Mouse (Mus musculus): ENCODE measurements around the gene Fus.
"Not testable (repeated sequence)": the region's sequence is repeated elsewhere in the genome, so short reads cannot be mapped to it uniquely, and the experiment has no call there.

The Fus gene

DNA sequence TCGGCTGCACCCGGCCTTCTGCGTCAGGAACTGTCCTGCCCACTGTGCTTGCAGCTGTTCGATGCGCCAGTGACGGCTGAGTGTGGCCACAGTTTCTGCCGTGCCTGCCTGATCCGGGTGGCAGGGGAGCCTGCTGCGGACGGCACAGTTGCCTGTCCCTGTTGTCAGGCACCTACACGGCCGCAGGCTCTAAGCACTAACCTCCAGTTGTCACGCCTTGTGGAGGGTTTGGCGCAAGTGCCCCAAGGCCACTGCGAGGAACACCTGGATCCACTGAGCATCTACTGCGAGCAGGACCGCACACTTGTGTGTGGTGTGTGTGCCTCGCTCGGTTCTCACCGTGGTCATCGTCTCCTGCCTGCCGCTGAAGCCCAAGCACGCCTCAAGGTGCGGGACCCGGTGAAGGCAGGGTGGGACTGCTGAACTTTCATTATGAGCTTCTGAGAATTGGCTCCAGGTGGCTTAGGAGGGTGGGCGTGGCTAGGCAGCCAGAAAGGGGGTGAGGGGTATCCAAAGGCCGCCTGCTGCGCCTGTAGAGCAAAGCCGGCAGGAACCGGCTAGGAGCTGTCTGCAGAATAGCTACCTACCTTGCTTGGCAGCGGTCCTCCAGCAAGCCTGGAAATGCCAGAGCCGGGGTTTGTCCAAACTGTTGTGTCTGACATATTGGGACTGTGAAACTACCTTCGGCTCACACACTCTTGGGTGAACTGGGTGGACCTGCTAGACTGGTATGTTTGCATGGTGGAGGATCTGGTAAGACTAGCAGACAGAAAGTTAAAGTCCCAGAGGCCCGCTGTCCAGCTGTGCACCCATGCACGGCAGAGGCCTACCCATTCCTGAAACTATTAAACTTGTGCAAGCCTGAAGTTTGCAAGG is 37.5 kb downstream of the Fus start:
- no peak for DNase-seq (ENCODE audit: low read depth, low spot score)

DNA sequence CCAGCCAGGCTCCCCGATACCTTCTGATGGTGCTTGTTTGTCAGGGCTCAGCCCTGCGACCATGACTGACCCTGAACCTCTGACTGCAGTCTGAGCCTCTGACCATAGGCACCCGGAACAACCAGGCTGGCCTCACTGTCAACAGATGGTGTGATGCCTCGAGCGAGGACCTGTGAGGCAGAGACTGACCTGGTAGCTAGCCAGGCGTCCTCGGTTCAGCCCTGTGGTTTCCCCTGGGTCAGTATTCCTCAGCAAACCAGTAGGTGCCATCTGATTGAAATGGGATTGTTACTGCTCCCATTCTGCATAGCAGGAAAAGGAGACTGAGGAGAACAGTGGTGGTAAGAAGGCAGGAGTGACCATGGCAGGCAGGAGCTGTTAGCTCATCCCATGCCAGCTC is 38.9 kb downstream of the Fus start:
- DNase-seq (ENCODE audit: low read depth, low spot score), result no peak

DNA sequence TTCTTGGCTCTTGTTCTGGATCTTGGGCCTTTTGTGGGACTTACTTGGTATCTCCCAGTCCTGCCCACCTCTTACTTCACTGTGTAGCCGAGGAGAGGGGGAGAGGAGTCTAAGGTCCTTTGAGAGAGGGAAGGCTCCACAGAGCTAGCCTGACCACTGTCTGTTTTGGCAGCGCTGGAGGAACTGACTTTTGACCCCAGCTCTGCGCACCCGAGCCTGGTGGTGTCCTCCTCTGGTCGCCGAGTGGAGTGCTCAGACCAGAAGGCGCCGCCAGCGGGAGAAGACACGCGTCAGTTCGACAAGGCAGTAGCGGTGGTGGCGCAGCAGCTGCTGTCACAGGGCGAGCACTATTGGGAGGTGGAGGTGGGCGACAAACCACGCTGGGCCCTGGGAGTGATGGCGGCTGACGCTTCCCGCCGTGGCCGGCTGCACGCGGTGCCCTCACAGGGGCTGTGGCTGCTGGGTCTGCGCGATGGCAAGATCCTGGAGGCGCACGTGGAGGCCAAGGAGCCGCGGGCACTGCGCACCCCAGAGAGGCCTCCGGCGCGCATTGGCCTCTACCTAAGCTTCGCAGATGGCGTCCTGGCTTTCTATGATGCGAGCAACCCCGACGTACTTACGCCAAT is 42.6 kb downstream of the Fus start:
- no peak for DNase-seq (ENCODE audit: low read depth, low spot score)

DNA sequence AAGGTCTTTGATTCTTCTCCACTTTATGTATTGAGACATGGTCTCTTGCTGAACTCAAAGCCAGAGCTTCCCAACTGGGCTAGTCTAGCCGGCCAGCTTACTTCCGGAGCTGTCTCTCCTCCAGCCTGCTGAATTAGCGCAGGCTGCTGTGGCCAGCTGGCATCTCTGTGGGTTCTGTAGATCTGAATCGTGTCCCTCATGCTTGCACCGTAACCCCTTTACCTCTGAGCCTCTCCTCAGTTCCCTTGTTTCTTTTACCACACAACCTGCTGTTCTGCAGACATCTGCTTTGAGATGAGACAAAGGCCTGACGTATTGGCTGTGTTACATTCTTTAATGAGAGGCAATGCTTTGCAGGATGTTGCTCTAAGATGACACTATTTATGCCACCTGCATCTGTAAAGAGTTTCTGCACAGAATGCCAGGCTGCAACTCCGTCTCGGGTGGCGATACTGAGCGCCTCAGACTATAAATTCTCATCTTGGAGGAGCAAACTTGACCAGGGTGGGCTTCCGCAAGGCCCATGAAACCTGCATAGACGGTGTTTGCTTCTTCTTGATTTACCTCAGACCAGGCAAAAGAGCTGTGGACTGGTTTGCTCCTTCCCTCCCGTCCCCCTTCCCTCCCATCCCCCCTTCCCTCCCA is 45.0 kb downstream of the Fus start:
- DNase-seq (ENCODE audit: low read depth, low spot score), result peak; percentile 43

DNA sequence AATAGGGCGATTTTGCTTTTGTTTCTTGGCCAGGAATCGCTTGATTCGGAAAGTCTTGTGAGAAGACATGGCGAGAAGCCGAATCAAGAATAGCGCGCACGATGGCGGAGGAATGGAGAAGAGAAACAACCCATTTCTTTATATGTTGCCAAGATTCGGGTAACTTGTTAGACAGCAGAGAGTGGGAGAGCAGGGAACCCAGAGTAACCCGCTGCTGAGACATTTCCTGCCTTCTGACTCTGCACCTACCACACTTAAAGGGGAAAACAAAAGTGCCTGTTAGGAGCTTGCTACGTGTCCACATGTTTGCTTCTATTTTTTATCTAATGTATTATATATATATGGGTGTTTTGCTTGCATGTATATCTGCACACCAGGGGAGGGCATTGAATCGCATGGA is 45.9 kb downstream of the Fus start:
- peak; percentile 65 for DNase-seq (ENCODE audit: low read depth, low spot score)

DNA sequence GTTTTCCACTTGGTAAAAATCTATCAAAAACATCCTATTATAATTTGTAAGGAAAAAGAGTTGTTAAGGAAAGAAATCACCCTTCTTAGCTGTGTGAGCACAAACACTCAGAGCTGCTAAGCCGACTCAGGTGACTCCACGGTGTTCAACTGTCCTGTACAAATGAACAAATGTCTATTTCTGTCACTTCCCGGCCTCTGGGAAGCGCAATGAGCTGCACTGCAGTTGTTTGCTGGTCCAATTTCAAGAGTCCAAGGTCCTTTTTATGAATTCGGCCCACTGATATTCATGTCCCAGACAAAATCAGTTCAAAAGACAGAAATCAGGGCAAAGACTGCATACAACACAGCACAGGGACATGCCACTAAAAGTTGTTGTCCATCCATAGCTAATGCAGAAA is 48.9 kb downstream of the Fus start:
- DNase-seq (ENCODE audit: low read depth, low spot score), result not testable (repeated sequence)

DNA sequence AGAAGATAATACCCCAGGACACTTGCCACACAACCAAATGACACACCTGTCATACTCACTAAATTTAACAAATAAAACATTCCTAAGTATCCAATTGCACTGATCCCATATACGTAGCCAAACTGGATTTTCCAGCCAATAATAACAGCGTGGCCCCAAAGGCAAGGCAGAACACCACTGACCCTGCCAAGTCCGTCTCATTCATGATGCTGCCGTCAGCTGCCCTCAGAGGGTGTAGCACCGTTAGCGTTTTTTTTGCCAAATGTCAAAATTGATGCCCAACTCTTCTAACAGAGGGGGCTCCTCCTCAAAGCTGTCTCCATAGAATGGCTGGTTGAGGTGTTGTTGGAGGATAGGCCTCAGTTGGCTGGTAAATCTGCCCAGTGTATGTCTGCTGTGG is 49.4 kb downstream of the Fus start:
- no peak for DNase-seq (ENCODE audit: low read depth, low spot score)

DNA sequence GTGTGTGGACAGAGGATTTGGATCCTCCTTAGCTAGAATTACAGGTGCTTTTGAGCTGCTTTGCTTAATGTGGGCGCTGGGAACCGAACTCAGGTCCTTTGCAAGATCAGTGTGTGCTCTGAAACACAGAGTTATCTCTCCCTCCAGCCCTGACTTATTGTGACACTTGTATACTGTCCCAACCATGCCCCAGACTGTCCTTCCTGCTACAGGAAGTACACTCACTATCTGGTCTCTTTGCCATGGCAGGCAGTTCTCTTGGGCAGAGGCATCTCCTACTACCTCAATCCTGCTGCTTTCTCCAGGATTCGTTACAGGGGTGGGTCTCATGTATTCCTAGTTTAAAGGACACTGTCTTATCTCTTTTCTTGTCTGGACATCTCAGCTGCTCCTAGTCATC is 51.0 kb downstream of the Fus start:
- DNase-seq (ENCODE audit: low read depth, low spot score), result no peak

DNA sequence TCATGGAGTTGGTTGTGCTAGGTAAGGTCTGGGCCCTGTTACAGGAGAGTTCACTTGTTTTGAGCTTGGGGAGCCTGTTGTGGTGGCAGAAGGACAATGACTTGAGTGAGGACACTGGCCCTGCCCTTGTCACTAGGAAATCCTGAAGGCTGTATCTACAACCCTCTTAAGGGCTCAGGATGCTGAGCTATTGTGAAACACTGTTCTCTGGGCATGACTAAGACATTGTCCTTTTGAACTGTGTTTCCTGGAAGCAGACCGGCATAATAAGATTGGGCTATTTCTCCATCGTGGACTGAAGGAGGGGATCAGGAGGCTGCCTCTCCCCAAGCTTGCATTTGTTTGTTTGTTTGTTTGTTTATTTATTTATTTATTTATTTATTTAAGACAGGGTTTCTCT is 51.9 kb downstream of the Fus start:
- no peak for DNase-seq (ENCODE audit: low read depth, low spot score)

DNA sequence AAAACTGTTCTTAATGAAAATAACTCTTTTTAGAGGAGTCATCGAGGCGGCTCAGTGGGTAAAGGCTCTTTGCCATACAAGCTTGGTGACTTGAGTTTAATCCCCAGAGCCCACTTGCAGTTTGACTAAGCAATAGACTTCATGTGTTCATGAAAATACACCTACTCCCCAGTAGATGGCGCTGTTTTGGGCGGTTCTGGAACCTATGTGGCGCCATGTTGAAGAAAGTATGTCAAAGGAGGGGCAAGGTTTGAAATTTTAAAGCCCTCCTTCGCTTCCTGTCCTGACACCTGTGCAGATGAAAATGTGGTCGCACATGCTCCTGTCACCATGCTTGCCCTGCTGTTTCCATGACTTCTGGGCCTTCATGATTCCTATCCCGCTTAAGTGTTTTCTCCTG is 55.7 kb downstream of the Fus start:
- DNase-seq (ENCODE audit: low read depth, low spot score), result no peak

DNA sequence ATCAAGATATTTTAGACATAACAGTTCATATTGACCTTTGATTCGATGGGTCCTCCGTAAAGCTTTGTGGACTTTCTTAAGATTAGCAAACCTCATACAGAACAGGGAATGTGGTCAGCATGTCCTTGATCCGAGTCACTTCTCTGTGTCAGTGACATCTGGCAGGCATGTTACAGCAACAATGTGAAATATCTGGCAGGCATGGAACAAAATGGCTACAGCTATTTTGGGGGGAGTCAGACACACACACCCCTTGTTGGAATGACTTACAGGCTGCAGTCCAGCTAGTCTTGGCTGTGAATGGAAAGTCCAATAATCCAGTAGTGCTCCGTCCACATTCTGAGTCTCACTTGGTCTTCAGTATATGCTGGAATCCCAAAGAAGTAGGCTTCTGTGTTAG is 56.3 kb downstream of the Fus start:
- no peak for DNase-seq (ENCODE audit: low read depth, low spot score)

DNA sequence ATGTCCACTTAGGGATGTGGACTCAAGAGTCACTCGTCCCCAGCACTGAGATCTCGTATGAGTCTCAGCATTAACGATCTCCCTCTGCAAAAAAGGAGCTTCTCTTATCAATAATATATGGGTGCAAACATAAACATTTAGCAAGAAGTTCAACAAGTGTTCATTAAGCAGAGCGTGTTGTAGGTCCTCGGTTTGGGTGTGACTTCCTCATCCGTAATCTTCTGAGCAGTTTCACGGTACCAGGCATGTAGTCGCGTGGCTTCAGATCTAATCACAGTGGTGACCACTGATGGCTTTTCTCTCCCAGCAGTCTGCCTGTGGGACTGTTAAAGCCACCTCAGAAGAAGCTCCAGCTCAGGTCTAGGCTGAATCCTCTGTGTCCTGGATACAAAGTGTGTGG is 57.1 kb downstream of the Fus start:
- DNase-seq (ENCODE audit: low read depth, low spot score), result no peak

DNA sequence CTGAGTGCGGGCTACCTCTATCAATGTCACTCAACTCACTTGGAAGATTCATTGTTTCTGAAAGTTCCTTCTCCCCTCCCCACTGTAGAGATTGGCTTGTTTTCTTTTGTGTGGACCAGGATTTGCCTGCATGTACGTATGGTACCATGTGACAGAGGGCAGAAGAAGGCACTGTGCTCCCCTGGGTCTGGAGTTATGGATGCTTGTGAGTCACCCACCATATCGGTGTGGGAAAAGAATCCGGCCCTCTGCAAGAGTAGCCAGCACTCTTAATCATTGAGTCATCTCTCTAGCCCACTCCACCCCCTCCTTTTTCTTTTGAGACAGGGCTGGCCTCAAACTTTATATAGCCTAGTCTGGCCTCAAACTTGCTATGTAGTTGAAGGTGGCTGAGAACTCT is 57.7 kb downstream of the Fus start:
- no peak for DNase-seq (ENCODE audit: low read depth, low spot score)

DNA sequence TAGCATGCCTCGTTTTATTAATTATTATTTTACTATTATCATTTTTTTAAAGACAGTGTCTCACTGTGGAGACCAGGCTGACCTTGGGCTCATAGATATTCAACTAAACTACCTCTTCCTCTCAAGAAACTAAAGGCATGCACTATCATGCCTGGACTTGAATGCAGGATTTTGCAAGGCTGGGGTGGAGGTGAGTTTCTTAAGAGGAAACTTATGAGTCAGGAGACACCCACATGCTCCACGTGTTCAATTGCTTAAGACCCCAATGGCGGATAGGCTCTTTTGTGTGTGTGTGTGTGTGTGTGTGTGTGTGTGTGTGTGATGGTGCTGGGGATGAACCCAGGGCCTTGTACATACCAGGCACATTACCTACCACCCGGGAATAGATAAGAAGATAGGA is 58.1 kb downstream of the Fus start:
- DNase-seq (ENCODE audit: low read depth, low spot score), result no peak

DNA sequence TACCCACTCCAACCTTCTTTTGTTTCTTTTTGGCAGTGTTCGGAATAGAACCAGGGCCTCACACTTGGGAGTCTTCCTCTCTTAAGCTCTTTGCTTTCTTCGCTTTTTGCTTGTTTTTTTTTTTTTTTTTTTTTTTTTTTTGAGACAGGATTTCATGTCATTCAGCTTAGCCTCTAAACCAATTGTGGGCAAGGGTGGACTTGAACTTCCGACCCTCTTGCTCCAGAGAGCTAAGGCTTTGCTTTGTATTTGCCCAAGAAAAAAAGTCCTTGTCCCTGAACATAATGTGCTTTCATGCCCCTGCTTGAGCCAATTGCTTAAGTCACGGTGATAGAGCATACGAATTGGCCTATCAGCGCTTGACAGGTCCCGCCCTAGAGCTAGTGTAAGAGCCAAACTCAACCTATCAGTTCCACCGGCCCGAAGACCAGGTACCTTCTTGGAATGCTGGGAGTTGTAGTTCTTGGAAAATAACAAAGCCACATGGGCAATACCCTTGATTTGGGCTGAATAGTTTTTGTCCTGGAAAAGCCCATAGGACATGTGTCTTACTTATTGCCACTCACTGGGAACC is 64.2 kb downstream of the Fus start:
- peak; percentile 41 for DNase-seq (ENCODE audit: low read depth, low spot score)

DNA sequence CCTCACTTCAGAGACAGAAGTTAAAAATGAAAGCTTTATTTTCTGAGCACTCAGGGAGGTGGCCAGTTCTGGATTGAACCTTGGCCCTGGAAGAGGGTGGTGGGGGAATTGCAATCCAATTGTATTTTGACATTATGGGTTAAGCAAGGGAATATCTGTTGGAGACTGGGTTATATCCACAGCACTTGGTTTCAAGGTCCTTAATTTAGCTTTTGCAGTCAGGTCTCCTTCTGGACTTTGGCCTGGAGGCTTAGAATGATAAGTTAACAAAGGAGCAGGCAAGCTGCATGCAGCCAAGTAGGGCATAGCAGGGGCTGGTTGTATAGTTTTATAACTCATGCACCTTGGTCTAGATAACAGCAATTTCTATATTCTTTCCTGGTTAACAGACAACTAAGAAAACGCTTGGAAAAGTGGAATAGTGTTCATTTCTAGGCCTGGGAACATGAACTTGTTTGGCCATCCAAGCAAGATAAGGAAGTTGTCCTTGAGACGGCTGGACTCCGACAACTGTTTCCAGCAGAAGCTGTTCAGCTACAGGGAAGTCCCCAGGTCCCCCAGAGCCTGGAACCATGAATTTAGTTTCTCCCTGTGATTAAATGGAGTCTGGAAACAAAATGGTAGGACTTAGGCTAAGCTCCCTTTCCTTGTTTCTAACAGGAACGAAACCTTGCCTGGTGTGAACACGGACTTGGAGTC is 65.2 kb downstream of the Fus start:
- no peak for DNase-seq (ENCODE audit: low read depth, low spot score)

DNA sequence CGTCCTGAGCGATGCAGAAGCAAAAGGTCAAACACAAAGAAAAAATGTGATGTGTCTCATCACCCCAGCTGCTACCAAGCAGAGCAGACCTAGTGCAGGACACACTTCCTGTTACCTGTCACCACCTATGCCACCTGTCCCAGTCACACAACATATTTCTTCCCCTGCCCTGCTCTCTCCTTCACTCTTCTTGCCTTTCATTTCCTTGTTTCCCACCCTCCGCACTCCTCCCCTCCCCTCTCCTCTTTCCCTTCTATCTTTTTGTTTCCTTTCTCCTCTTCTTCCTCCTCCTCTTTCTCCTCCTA is 65.7 kb downstream of the Fus start:
- no peak for DNase-seq (ENCODE audit: low read depth, low spot score)

DNA sequence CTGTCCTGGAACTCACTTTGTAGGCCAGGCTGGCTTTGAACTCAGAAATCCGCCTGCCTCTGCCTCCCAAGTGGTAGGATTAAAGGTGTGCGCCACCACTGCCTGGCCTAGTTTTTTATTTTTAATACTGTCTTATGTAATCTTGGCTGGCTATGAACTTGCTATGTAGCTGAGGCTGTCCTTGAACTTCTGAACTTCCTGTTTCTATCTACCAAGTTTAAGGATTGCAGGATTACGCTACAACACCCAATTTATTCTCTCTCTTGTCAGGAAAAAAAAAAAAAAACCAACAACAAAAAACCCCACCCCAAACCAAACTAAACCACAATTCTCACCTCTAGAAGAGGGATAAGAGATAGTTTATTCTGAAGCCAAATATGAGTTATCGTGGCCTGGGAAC is 66.4 kb downstream of the Fus start:
- DNase-seq (ENCODE audit: low read depth, low spot score), result no peak

Measured in brain, adult 2 months (tissue).